Mouse (Mus musculus): ENCODE results near the gene Ocm.

Ocm gene

GRCm38 (mm10) chr5:143999409-143999808 is 27.1 kb downstream of the Ocm start:
- DNase-seq (ENCODE audit: low spot score): no peak

- no peak for DNase-seq (ENCODE audit: low spot score)
Observed at GRCm38 (mm10) chr5:143994632-143995365, 31.7 kb downstream of the Ocm start.

- no peak for DNase-seq (ENCODE audit: low spot score)
Observed at GRCm38 (mm10) chr5:143993849-143994248, 32.6 kb downstream of the Ocm start.

GRCm38 (mm10) chr5:143993260-143993659 is 33.2 kb downstream of the Ocm start:
- DNase-seq (ENCODE audit: low spot score): no peak

GRCm38 (mm10) chr5:143992661-143993060 is 33.8 kb downstream of the Ocm start:
- DNase-seq (ENCODE audit: low spot score): no peak

GRCm38 (mm10) chr5:143990086-143990485 is 36.4 kb downstream of the Ocm start:
- DNase-seq (ENCODE audit: low spot score): no peak

- no peak for DNase-seq (ENCODE audit: low spot score)
Observed at GRCm38 (mm10) chr5:143989046-143989445, 37.4 kb downstream of the Ocm start.

- DNase-seq (ENCODE audit: low spot score): no peak
Observed at GRCm38 (mm10) chr5:143987596-143987995, 38.9 kb downstream of the Ocm start.

GRCm38 (mm10) chr5:143985381-143985780 is 41.1 kb downstream of the Ocm start:
- DNase-seq (ENCODE audit: low spot score): no peak

- DNase-seq (ENCODE audit: low spot score): no peak
Observed at GRCm38 (mm10) chr5:143982361-143982760, 44.1 kb downstream of the Ocm start.

- no peak for DNase-seq (ENCODE audit: low spot score)
Observed at GRCm38 (mm10) chr5:143980858-143981257, 45.6 kb downstream of the Ocm start.

GRCm38 (mm10) chr5:143976726-143977431 is 49.6 kb downstream of the Ocm start:
- no peak for DNase-seq (ENCODE audit: low spot score)

GRCm38 (mm10) chr5:143976232-143976631 is 50.2 kb downstream of the Ocm start:
- DNase-seq (ENCODE audit: low spot score): no peak

- no peak for DNase-seq (ENCODE audit: low spot score)
Observed at GRCm38 (mm10) chr5:143975631-143975933, 50.9 kb downstream of the Ocm start.

- DNase-seq (ENCODE audit: low spot score): peak; percentile 29
Observed at GRCm38 (mm10) chr5:143974931-143975630, 51.4 kb downstream of the Ocm start.

GRCm38 (mm10) chr5:143972628-143973027 is 53.8 kb downstream of the Ocm start:
- DNase-seq (ENCODE audit: low spot score): no peak

Data from ovary, postnatal 10 days (tissue).